8 mouse cellular contexts compared by ENCODE assay signal in genomic region chr3:65658721-65659619, GRCm38 (mm10). TPM values are rescaled to one million over a fixed set of nuclear protein-coding genes. Genes with fewer than 3 reads are reported as not detected.
DNase-seq lines count a peak whose midpoint lies in the region; ATAC-seq and TF ChIP-seq lines count a peak whose summit lies in the region.

No protein-coding gene starts in this region.

- ATAC-seq in hindbrain, embryonic 12.5 days (ENCODE audit: low FRiP score) = peak; percentile 82

- H3K27me3 ChIP-seq in cerebellum, adult 2 months (ENCODE audit: control insufficient read depth, insufficient read depth, low read length) = no peaks in the 10 kb centered on the region
- peaks cover 8% of the 10 kb centered on the region; the same call in 1 of the 2 replicates for H3K27me3 ChIP-seq in hindbrain, embryonic 12.5 days

- in situ Hi-C loops in ES-E14 (cut with MboI; ENCODE audit: low sequenced_read_pairs in 2 of 2, unreplicated experiment in 2 of 2) = no loop called here

- H3K4me2 ChIP-seq in hindbrain, embryonic 12.5 days (replicated peaks) = peak overlapping the region; percentile 90

- H3K9me3 ChIP-seq in ES-E14 (ENCODE audit: control insufficient read depth, insufficient read depth, low read depth, low read length) = no peaks in the 10 kb centered on the region
- no peaks in the 10 kb centered on the region for H3K9me3 ChIP-seq in hindbrain, embryonic 12.5 days (replicated peaks)

- TF ChIP-seq CTCF in cerebellum, adult 2 months (IDR thresholded peaks at IDR 0.05; ENCODE audit: borderline replicate concordance, insufficient read depth, low read depth, low read length) = no peak

- H3K36me3 ChIP-seq in ES-E14 (ENCODE audit: control insufficient read depth, insufficient read depth, low read length, poor library complexity, severe bottlenecking) = no peaks in the 10 kb centered on the region
- no peaks in the 10 kb centered on the region for H3K36me3 ChIP-seq in hindbrain, embryonic 12.5 days

- DNase-seq in ES-E14 (ENCODE audit: low read depth, low spot score) = peak; percentile 94
- peak; percentile 64 to 74 for DNase-seq in cerebellum, adult 2 months
- peak; percentile 48 to 67 for DNase-seq in frontal cortex, postnatal 10 days (ENCODE audit: low spot score in 2 of 2)
- peak; percentile 76 to 78 for DNase-seq in layer of hippocampus, postnatal 36 days
- DNase-seq in lung, postnatal 25 days (ENCODE audit: low spot score) = peak; percentile 78
- peak; percentile 57 for DNase-seq in retina, adult 2 months (ENCODE audit: low read depth, low spot score)
- peak; percentile 79 for DNase-seq in thymus, postnatal 25 days

- peak overlapping the region; percentile 79 for H3K27ac ChIP-seq in ES-E14 (ENCODE audit: insufficient read depth, low read depth, low read length, poor library complexity, severe bottlenecking)
- no peak overlapping the region for H3K27ac ChIP-seq in cerebellum, adult 2 months (ENCODE audit: insufficient read depth, low read length)
- H3K27ac ChIP-seq in hindbrain, embryonic 12.5 days = peak overlapping the region; percentile 64

- TF ChIP-seq POLR2A in cerebellum, adult 2 months (IDR thresholded peaks at IDR 0.05; ENCODE audit: borderline replicate concordance, insufficient read depth, low read length) = peak; percentile 30; the same call in 1 of the 2 replicates

- H3K9ac ChIP-seq in ES-E14 (ENCODE audit: insufficient read depth, low read depth, low read length, poor library complexity, severe bottlenecking) = peak overlapping the region; percentile 80
- H3K9ac ChIP-seq in hindbrain, embryonic 12.5 days = peak overlapping the region; percentile 72

- peak overlapping the region; percentile 65 to 90 for H3K4me3 ChIP-seq in ES-E14 (ENCODE audit: insufficient read depth in 1 of 2, low read depth in 1 of 2, low read length in 2 of 2, poor library complexity in 1 of 2, severe bottlenecking in 1 of 2)
- peak overlapping the region; percentile 71 for H3K4me3 ChIP-seq in cerebellum, adult 2 months (replicated peaks; ENCODE audit: insufficient read depth, low read depth, low read length)
- peak overlapping the region; percentile 53 for H3K4me3 ChIP-seq in hindbrain, embryonic 12.5 days

- under 1% methylated on average over 72 of the region's 72 CpGs for WGBS in cerebellum, adult 2 months
- WGBS in hindbrain, embryonic 12.5 days = under 1% methylated on average over 72 of the region's 72 CpGs

- H3K4me1 ChIP-seq in ES-E14 (ENCODE audit: control insufficient read depth in 2 of 2, insufficient read depth in 2 of 2, low read length in 2 of 2, poor library complexity in 1 of 2) = peaks cover 14 to 18% of the 10 kb centered on the region in 2 experiments
- H3K4me1 ChIP-seq in cerebellum, adult 2 months (ENCODE audit: control insufficient read depth, insufficient read depth, low read length) = no peaks in the 10 kb centered on the region
- H3K4me1 ChIP-seq in hindbrain, embryonic 12.5 days = peaks cover 17% of the 10 kb centered on the region

TF ChIP-seq in ES-E14, 5 proteins besides CTCF, POLR2A, EP300 and RAD21:
- TF ChIP-seq HCFC1 (IDR thresholded peaks at IDR 0.05; ENCODE audit: borderline replicate concordance, insufficient read depth, low read length) (peak; percentile 15), MAFK (IDR thresholded peaks at IDR 0.05; ENCODE audit: insufficient read depth, low read depth, low read length) (no peak)

RNA-seq across cellular contexts. Expression of gene Lekr1, which starts 7.1 kb away (rescaled TPM):
- 1.1 and 1.2 TPM in 2 replicates for total RNA-seq in ES-E14 (2012; rRNA removed)
- 4.5 and 4.7 TPM in 2 replicates for polyA plus RNA-seq in cerebellum, adult 2 months (2012; rRNA removed)
- 7.6 and 8.3 TPM in 2 replicates for polyA plus RNA-seq in hindbrain, embryonic 12.5 days (2016; fragmentation: Nextera tagmentation; extraction: Ambion mirVana)
- total RNA-seq in layer of hippocampus, postnatal 36 days (2021) = 1 to 10 TPM; 4.1 to 6.6 TPM
